Mouse (Mus musculus) erythroblast, adult 5-6 weeks (primary cell): ENCODE measurements around the gene Atxn2l. TPM values are rescaled to one million over a fixed set of nuclear protein-coding genes. Genes with fewer than 3 reads are reported as not detected.

ENCODE experiments used
- ATAC-seq: replicated peaks from 2 replicates; pipeline ENCODE4 v1.8.0; 2016; ENCODE audit warnings: moderate number of reproducible peaks, mild to moderate bottlenecking, moderate TSS enrichment, inconsistent platforms; ENCODE audit not compliant: poor library complexity, low FRiP score, severe bottlenecking
- total RNA-seq, 2 experiments: library from RNA; stranded (forward) in 1 of 2; stranded (reverse) in 1 of 2; fragments of 150-400 nt in 1 of 2; fragments of 200-764, 138-1000 nt in 1 of 2; gene quantifications; 2 replicates each; pipeline versions ENCODE4 v1.2.3 to v1.2.4; 2015 to 2017; ENCODE audit warnings: low replicate concordance in 2 of 2

Atxn2l gene
- total RNA-seq (2015; ENCODE audit: low replicate concordance): 35.2 and 47.2 TPM in 2 replicates
- 28.8 and 35.0 TPM in 2 replicates for total RNA-seq (2017; ENCODE audit: low replicate concordance)

DNA sequence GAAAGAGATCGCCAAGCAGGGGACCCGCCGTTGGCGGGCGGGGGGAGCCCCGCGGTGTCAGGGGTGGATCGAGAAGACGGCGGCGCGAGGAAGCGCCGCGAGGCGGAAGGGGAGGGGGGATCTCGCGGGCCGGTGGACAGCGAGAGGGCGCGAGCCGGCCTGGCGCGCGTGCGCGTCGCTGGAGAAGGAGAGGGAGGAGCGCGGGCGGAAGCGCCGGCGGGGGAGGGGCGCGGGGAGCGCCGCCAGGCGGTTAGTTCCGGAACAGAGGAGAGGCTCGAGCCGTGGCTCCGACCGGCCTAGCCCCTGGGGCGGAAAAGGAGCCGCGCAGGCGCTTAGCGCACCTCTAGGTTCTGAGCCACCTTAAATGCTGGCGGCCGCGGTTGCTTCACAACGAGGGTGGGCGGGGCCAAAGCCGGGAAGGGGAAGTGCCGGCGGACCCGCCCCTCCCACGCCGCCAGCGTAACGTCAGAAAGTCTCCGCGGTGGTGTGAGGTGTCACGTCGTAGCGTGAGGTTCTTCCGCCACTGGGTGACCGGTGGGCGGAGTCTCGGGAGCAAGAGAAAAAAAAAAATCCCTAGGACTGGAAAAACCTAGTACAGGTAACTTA lies at the start of gene Atxn2l:
Atxn2l (minus strand) TSS at position 165 of the 606 bp plus-strand sequence.
- ATAC-seq: peak; percentile 82

DNA sequence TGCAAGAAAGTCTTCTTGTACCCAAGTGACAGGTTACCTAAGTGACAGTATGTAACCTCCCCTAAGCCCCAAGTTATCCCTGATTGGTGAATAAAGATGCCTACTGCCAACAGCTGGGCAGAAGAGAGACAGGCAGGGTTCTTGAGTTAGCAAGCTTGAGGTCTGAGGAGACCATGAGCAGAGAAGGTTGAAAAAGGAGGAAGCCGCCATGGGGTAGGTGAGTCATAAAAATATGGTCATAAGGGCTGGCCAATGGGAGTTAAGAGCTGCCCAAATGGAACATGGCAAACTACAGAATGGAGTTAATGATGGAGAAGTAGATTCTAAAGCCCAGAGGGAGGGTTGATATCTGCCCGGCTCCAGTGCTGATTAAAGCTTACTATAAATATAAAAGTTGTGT lies 42.4 kb upstream of the Atxn2l start:
- no peak for ATAC-seq

DNA sequence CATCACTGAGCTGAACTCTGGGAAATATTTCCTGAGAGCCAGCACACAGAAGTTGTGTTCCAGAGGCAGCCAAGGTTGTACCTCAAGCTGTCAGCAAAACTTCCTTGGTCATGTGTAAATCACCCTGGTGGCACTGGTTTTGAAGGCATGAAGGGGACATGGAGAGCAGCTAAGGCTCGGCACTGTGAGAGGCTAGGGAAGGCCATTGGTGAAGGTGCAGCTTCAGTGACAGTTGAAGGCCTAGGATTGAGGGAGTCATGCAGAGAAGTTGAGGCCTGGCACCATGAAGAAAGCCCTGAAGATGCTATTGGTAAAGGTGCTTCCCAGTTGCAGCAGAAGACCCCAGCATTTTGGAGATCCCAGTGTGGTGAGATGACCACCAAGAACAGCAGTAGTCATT lies 38.4 kb upstream of the Atxn2l start:
- no peak for ATAC-seq

DNA sequence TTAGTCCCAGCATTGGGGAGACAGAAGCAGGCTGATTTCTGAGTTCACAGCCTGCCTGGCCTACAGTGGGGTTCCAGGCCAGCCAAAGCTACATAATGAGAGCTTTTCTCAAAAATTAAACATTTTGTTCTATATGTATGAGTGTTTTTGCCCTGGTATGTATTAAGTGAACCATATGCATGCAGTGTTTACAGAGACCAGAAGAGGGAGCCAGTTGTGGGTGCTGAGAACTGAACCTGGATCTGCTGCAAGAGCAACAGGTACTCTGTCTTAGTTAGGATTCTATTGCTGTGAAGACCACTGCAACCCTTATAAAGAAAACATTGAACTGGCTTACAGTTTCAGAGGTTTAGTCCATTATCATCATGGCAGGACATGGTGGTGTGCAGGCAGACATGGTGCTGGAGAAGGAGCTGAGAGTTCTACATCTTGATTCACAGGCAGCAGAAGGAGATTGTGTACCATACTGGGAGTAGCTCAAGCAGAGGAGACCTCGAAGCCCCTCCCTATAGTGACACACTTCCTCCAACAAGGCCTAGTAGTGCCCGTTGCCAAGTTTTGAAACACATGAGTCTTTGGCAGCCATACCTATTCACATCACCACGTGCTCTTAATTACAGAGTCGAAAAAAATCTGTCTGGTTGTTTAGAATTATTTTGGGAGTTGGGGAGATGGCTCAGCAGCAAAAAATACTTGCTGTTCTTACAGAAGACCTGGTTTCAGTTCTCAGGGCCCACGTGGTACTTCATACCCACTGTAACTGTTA lies 34.8 kb upstream of the Atxn2l start:
- ATAC-seq: 0 out of 2 replicates have a peak, but pooled peaks have one; percentile 52

GRCm38 (mm10) chr7:126536466-126536865 lies 33.2 kb upstream of the Atxn2l start:
- ATAC-seq: no peak

GRCm38 (mm10) chr7:126535766-126536165 lies 32.5 kb upstream of the Atxn2l start:
- ATAC-seq: no peak

DNA sequence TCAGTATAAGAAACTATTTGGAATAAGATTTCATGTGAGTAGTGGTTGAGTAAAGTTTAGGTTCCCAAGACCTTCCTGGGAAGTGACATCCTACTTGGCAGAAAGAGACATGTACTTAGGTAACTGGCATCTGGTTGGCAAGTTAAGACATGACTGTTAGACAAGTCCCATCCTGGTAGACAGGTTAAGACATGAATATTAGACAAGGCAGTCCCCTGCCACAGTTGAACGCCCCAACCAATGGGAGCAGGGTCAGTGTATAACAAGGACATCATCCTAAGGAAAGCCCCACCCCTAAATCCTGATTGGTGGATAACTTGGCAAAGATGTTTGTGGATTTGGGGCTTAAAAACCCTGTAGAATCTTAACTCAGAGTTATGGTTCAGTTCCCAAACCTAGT lies 30.2 kb upstream of the Atxn2l start:
- ATAC-seq: no peak

DNA sequence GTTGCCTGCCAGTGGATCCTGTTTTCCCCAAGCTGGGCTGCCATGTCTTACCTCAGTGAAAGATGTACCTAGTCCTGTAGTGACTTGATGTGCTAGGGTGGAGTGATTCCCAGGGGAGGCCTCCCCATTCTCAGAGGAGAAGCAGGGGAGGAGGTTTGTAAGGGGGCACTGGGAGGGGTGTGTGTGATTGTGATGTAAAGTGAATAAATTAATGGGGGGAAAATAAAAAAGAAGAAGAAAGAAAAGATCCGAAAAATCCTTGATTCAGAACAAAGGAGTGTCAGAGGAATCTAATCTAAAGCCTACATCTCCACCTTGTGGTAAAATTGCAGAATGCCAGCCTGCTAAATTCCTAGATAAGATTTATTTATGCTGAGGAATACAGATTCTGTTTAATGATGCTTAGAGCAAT lies 24.9 kb upstream of the Atxn2l start:
- ATAC-seq: no peak

DNA sequence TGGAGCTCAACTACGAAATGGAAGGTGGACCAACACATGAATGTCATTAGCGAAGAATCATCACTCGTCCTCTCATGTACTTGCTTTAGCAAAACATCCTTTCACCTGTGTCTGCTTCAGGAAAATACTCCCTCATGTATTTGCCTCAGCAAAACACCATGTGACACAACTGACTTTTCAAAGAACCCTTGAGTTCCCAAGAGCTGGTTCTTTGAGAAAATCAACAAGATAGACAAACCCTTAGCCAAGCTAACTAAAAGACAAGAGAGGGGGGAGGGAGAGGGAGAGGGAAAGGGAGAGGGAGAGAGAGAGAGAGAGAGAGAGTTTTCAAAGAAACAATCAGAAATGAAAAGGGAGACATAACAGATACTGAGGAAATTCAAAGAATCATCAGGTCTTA lies 20.1 kb upstream of the Atxn2l start:
- ATAC-seq: no peak

- ATAC-seq: no peak
These were observed 16.3 kb upstream of the Atxn2l start for GRCm38 (mm10) chr7:126519513-126519912.

DNA sequence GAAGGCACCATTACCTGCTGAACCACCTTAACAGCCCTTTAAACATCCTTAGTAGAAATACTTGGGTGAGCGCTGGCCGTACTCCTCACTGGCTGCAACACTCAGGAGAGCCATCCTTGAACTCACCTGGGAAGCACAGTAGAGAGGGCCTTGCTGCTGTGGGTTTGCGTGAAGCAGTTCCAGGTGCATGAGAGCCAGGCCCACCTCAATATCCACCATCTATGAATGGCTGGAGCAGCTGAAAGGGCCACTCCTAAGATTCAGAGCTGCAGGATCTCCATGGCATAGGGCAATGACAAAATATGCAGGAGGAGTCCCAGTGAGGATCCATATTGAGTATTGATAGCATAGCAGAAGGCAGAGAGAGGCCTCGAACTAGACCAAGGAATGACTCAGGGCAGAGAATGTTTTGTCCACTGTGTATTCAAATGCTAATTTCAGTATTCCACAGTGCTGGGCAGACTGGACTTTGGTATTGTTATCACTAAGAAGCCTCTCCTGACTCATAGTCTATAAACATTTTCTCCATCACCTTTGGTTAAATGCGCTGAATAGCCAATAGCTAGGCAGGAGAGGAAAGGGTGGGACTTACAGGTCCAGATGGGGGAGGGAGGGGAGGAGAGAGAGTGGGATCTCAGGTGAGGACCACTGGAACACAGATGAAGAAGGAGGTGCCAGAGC lies 15.2 kb upstream of the Atxn2l start:
- no peak for ATAC-seq

DNA sequence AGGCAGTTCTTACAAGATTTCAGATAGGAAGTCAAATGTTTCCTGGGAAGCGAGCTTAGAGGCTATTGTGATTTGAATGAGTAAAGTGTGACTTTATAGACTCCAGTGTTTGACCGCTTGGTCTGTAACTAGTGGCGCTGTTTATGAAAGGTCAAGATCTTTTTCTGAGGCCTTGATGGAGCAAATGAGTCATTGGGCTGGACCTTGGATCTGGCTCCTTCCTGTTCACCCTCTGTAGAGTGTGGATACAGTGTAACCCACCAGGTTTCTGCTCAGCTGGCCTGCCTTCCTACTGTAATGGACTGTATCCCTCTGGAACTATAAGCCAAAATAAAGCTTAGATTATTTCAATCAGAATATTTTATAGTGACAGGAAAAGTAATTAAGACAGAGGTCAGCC lies 8.1 kb upstream of the Atxn2l start:
- ATAC-seq: no peak

DNA sequence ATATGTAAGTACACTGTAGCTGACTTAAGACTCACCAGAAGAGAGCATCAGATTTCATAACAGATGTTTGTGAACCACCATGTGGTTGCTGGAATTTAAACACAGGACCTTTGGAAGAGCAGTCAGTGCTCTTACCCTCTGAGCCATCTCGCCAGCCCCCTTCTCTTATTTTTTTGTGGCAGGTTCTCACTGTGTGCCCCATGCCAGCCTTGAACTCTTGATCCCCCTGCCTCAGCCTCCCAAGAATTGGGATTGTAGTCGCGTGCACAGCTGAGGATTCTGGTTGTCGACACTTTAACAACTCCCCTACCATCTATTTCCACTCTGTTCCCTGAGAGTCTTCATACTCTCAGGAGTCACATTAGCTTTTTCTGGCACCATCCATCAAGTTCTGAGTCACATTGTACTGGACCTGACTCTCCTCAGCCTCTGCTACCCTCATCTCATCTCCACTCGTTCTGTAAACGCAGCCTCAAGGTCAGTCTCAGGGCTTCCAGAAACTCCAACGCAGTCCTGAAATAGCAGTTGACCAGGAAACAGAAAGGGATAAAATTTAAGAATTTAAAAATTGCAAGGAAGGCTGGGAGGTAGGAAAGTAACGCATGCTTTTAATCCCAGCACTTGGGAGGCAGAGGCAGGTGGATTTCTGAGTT lies 4.0 kb upstream of the Atxn2l start:
- ATAC-seq: no peak

- ATAC-seq: no peak
These were observed 1.7 kb upstream of the Atxn2l start for GRCm38 (mm10) chr7:126504913-126505312.

DNA sequence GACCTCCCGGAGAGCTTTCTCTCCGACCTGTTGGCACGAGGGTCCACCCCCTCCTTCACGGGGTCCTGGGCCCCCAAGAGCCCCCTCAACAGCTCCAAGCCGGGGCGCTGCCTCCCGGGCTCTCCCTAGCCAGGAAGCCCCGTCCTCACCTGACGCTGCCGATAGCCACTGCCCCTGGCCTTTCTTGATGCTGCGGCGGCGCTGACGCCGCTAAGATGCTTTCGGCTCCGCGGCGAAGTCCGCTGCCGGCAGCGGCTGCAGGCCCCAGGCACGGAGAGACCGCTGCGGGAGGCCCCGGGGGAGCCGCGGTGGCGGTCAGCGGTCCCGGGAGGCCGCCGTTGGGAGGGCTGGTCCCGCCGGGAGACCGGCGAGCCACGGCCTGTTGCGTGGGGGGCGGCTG lies 486 bp downstream of the Atxn2l start:
- ATAC-seq: 0 out of 2 replicates have a peak, but pooled peaks have one; percentile 0

DNA sequence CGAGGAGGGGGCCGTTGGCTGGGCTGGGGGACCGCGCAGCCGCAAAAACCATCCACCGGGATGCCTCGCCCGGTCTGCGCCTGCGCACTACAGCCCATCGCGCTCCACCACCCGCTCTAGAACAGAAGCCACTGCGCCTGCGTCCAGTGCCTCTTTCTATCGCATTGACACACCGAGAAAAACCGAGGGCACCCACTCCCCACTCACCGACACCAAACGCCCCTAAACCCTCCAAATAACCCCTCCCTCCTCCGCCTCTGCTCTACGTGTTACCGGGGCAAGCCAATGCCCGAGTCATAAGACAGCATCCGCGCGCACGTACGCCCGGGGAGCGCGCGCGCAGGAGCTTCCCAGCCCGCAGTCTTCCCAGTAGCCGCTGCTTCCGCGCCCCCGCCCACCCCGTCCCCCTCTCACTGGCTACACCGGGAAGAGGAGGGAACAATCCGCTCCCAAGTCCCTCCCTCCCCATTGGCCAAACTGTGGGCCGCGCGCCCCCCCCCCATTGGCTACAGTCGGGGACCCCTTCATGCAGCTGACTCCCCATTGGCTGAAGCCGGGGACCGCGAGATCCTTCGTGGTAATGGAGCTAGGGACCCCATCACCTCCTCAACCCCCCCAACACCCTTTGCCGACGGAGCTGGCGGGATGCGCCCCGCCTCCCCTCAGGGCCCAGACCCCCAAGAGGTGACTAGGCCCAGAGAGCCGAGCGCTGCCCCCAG lies 1.1 kb downstream of the Atxn2l start:
- peak; percentile 81 for ATAC-seq

DNA sequence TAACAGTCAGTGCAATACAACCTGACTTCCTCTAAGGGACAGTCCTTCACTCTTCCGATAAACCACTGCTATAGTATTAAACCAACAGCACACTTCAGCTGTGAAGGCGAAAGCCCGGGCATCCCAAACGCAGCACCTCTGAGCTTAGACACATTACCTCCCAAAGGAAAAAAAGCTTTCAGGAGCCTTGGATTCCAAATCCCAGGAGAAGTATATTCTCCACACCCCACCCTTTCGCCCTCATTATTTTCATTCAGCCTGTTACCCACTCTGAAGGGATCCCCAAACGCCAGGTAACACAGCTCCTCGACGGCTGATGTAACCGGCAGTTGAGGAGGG lies 1.6 kb downstream of the Atxn2l start:
- ATAC-seq: peak; percentile 34

DNA sequence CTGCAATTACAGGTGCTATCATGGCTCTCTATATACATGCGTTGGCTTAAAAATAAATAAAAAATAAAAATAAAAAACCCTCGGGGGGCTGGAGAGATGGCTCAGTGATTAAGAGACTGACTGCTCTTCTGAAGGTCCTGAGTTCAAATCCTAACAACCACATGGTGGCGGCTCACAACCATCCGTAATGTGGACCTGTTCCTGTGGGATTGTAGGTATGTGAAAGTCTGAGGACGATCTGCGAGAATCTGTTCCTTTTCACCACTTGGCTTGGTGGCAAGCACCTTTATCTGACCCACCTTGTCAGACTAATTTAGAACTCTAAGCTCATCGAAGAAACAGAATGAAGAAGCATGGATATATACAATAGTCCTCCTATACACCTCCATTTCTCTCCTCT lies 3.8 kb downstream of the Atxn2l start:
- ATAC-seq: no peak

GRCm38 (mm10) chr7:126497966-126498365 lies 5.3 kb downstream of the Atxn2l start:
- no peak for ATAC-seq

DNA sequence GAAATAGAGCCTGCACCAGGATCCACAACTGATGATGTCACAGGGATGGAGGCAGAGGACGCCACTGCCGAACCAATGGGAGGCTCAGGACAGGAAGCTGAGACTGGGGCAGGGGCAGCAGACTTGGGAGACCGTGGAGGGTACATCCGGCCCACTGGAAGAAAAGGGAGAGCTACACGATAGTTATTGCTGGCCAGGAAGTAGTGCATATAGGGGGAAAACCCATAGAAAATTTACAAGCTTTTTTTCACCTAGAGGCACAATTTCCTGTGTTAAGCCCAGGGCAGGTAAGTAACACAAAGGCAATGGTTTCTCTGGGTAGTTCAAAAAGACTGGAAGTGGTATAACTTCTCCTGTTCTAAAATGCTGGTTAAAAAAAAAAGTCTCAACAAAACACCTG lies 6.8 kb downstream of the Atxn2l start:
- ATAC-seq: no peak
